Mouse (Mus musculus): ENCODE measurements around the gene Olfr1357. TPM values are rescaled to one million over a fixed set of nuclear protein-coding genes. Genes with fewer than 3 reads are reported as not detected.
"Not testable (repeated sequence)": the region's sequence is repeated elsewhere in the genome, so short reads cannot be mapped to it uniquely, and the experiment has no call there.

Olfr1357 gene
- not detected in 2 replicates for polyA plus RNA-seq (2016; fragmentation: Nextera tagmentation; extraction: Ambion mirVana)

GRCm38 (mm10) chr10:78617974-78618373 is at the start of gene Olfr1357:
Gene Olfr1357 (minus strand): TSS chr10:78618074.
- no peaks in the 10 kb centered on the region for H3K36me3 ChIP-seq
- no peaks in the 10 kb centered on the region for H3K4me1 ChIP-seq
- H3K9me3 ChIP-seq (replicated peaks): no peaks in the 10 kb centered on the region
- DNase-seq (ENCODE audit: low spot score): no peak
- H3K4me3 ChIP-seq: no peak within 1 kb of the TSS
- WGBS: 89% methylated on average over 1 of the region's 1 CpGs
- no peaks in the 10 kb centered on the region for H3K27me3 ChIP-seq (ENCODE audit: low read depth, poor library complexity, severe bottlenecking)
- H3K27ac ChIP-seq: no peak within 1 kb of the TSS

GRCm38 (mm10) chr10:78666696-78667095 is 48.8 kb upstream of the Olfr1357 start:
- H3K27me3 ChIP-seq (ENCODE audit: low read depth, poor library complexity, severe bottlenecking); DNase-seq (ENCODE audit: low spot score); H3K9me3 ChIP-seq (replicated peaks); H3K27ac ChIP-seq; H3K4me1 ChIP-seq; H3K4me3 ChIP-seq; H3K36me3 ChIP-seq: not testable (repeated sequence)
- 94% methylated on average over 10 of the region's 10 CpGs for WGBS

GRCm38 (mm10) chr10:78664546-78664945 is 46.7 kb upstream of the Olfr1357 start:
- H3K4me1 ChIP-seq: no peaks in the 10 kb centered on the region
- H3K27ac ChIP-seq: no peak overlapping the region
- WGBS: 94% methylated on average over 1 of the region's 1 CpGs
- H3K27me3 ChIP-seq (ENCODE audit: low read depth, poor library complexity, severe bottlenecking): no peaks in the 10 kb centered on the region
- H3K36me3 ChIP-seq: no peaks in the 10 kb centered on the region
- no peak overlapping the region for H3K4me3 ChIP-seq
- no peak for DNase-seq (ENCODE audit: low spot score)
- H3K9me3 ChIP-seq (replicated peaks): no peaks in the 10 kb centered on the region

- Histone ChIP-seq H3K4me1 (no peaks in the 10 kb centered on the region), H3K36me3 (no peaks in the 10 kb centered on the region), H3K9me3 (replicated peaks) (no peaks in the 10 kb centered on the region), H3K4me3 (no peak overlapping the region), H3K27ac (no peak overlapping the region), H3K27me3 (ENCODE audit: low read depth, poor library complexity, severe bottlenecking) (no peaks in the 10 kb centered on the region)
- WGBS: 66% methylated on average over 1 of the region's 1 CpGs
- DNase-seq (ENCODE audit: low spot score): no peak
Observed at GRCm38 (mm10) chr10:78661198-78661597, 43.3 kb upstream of the Olfr1357 start.

GRCm38 (mm10) chr10:78632311-78632710 is 14.4 kb upstream of the Olfr1357 start:
- Histone ChIP-seq H3K4me1 (no peaks in the 10 kb centered on the region), H3K36me3 (no peaks in the 10 kb centered on the region), H3K27ac (no peak overlapping the region), H3K27me3 (ENCODE audit: low read depth, poor library complexity, severe bottlenecking) (no peaks in the 10 kb centered on the region), H3K9me3 (replicated peaks) (no peaks in the 10 kb centered on the region), H3K4me3 (no peak overlapping the region)
- DNase-seq (ENCODE audit: low spot score): peak; percentile 40
- WGBS: 23% methylated on average over 6 of the region's 6 CpGs

- H3K9me3 ChIP-seq (replicated peaks): no peaks in the 10 kb centered on the region
- DNase-seq (ENCODE audit: low spot score): no peak
- 85% methylated on average over 4 of the region's 4 CpGs for WGBS
- H3K36me3 ChIP-seq: no peaks in the 10 kb centered on the region
- H3K4me3 ChIP-seq: no peak overlapping the region
- no peaks in the 10 kb centered on the region for H3K27me3 ChIP-seq (ENCODE audit: low read depth, poor library complexity, severe bottlenecking)
- H3K27ac ChIP-seq: no peak overlapping the region
- no peaks in the 10 kb centered on the region for H3K4me1 ChIP-seq
Observed at GRCm38 (mm10) chr10:78630194-78630593, 12.3 kb upstream of the Olfr1357 start.

GRCm38 (mm10) chr10:78623143-78623542 is 5.3 kb upstream of the Olfr1357 start:
- H3K4me3 ChIP-seq; H3K36me3 ChIP-seq; H3K9me3 ChIP-seq (replicated peaks); H3K4me1 ChIP-seq; H3K27ac ChIP-seq; H3K27me3 ChIP-seq (ENCODE audit: low read depth, poor library complexity, severe bottlenecking); DNase-seq (ENCODE audit: low spot score): not testable (repeated sequence)
- 81% methylated on average over 3 of the region's 3 CpGs for WGBS

- no peak for DNase-seq (ENCODE audit: low spot score)
- Histone ChIP-seq H3K27ac (no peak overlapping the region), H3K27me3 (ENCODE audit: low read depth, poor library complexity, severe bottlenecking) (no peaks in the 10 kb centered on the region), H3K36me3 (no peaks in the 10 kb centered on the region), H3K4me1 (no peaks in the 10 kb centered on the region), H3K4me3 (no peak overlapping the region), H3K9me3 (replicated peaks) (no peaks in the 10 kb centered on the region)
- 77% methylated on average over 3 of the region's 3 CpGs for WGBS
Observed at GRCm38 (mm10) chr10:78607602-78608001, 10.3 kb downstream of the Olfr1357 start.

GRCm38 (mm10) chr10:78605080-78605479 is 12.8 kb downstream of the Olfr1357 start:
- Histone ChIP-seq H3K27ac (no peak overlapping the region), H3K9me3 (replicated peaks) (no peaks in the 10 kb centered on the region), H3K4me3 (no peak overlapping the region), H3K27me3 (ENCODE audit: low read depth, poor library complexity, severe bottlenecking) (no peaks in the 10 kb centered on the region), H3K4me1 (no peaks in the 10 kb centered on the region), H3K36me3 (no peaks in the 10 kb centered on the region)
- 60% methylated on average over 3 of the region's 3 CpGs for WGBS
- no peak for DNase-seq (ENCODE audit: low spot score)

GRCm38 (mm10) chr10:78599865-78600264 is 18.0 kb downstream of the Olfr1357 start:
- no peak for DNase-seq (ENCODE audit: low spot score)
- H3K9me3 ChIP-seq (replicated peaks): no peaks in the 10 kb centered on the region
- H3K27me3 ChIP-seq (ENCODE audit: low read depth, poor library complexity, severe bottlenecking): no peaks in the 10 kb centered on the region
- H3K27ac ChIP-seq: no peak overlapping the region
- H3K36me3 ChIP-seq: no peaks in the 10 kb centered on the region
- no peaks in the 10 kb centered on the region for H3K4me1 ChIP-seq
- 89% methylated on average over 5 of the region's 5 CpGs for WGBS
- H3K4me3 ChIP-seq: no peak overlapping the region

GRCm38 (mm10) chr10:78594566-78594965 is 23.3 kb downstream of the Olfr1357 start:
- Histone ChIP-seq H3K4me1 (peaks cover 22% of the 10 kb centered on the region), H3K36me3 (peaks cover 6% of the 10 kb centered on the region), H3K27me3 (ENCODE audit: low read depth, poor library complexity, severe bottlenecking) (no peaks in the 10 kb centered on the region), H3K27ac (no peak overlapping the region), H3K4me3 (no peak overlapping the region), H3K9me3 (replicated peaks) (no peaks in the 10 kb centered on the region)
- DNase-seq (ENCODE audit: low spot score): no peak

- H3K4me1 ChIP-seq: peaks cover 25% of the 10 kb centered on the region
- WGBS: 79% methylated on average over 6 of the region's 6 CpGs
- H3K27me3 ChIP-seq (ENCODE audit: low read depth, poor library complexity, severe bottlenecking): no peaks in the 10 kb centered on the region
- H3K36me3 ChIP-seq: peaks cover 10% of the 10 kb centered on the region
- no peak for DNase-seq (ENCODE audit: low spot score)
- H3K9me3 ChIP-seq (replicated peaks): no peaks in the 10 kb centered on the region
- no peak overlapping the region for H3K4me3 ChIP-seq
- no peak overlapping the region for H3K27ac ChIP-seq
Observed at GRCm38 (mm10) chr10:78594157-78594556, 23.7 kb downstream of the Olfr1357 start.

- Histone ChIP-seq H3K27me3 (ENCODE audit: low read depth, poor library complexity, severe bottlenecking) (no peaks in the 10 kb centered on the region), H3K4me3 (no peak overlapping the region), H3K27ac (no peak overlapping the region), H3K9me3 (replicated peaks) (no peaks in the 10 kb centered on the region), H3K4me1 (peaks cover 25% of the 10 kb centered on the region), H3K36me3 (peaks cover 14% of the 10 kb centered on the region)
- WGBS: 91% methylated on average over 5 of the region's 5 CpGs
- DNase-seq (ENCODE audit: low spot score): no peak
Observed at GRCm38 (mm10) chr10:78593736-78594135, 24.1 kb downstream of the Olfr1357 start.

- H3K27me3 ChIP-seq (ENCODE audit: low read depth, poor library complexity, severe bottlenecking): no peaks in the 10 kb centered on the region
- 88% methylated on average over 4 of the region's 4 CpGs for WGBS
- no peaks in the 10 kb centered on the region for H3K9me3 ChIP-seq (replicated peaks)
- no peak overlapping the region for H3K27ac ChIP-seq
- peaks cover 22% of the 10 kb centered on the region for H3K36me3 ChIP-seq
- no peak for DNase-seq (ENCODE audit: low spot score)
- peaks cover 25% of the 10 kb centered on the region for H3K4me1 ChIP-seq
- H3K4me3 ChIP-seq: no peak overlapping the region
Observed at GRCm38 (mm10) chr10:78592856-78593379, 25.0 kb downstream of the Olfr1357 start.

All from limb, embryonic 10.5 days (tissue).